Mouse (Mus musculus) C2C12 (cell line): ENCODE data around the gene Gse1.

Experiments used
- CEBPB ChIP-seq: IDR thresholded peaks from one replicate; pipeline ENCODE4 v1.6.1; 2011; ENCODE audit warnings: low read depth, mild to moderate bottlenecking, control low read depth, moderate library complexity
- CTCF ChIP-seq: IDR thresholded peaks from one replicate; pipeline ENCODE4 v1.5.1; 2011; ENCODE audit not compliant: control insufficient read depth, insufficient read depth, insufficient read length
- FOSL1 ChIP-seq: IDR thresholded peaks from one replicate; pipeline ENCODE4 v1.8.0; 2011; ENCODE audit warnings: mild to moderate bottlenecking, low read length; ENCODE audit not compliant: poor library complexity, insufficient read depth, severe bottlenecking
- MAX ChIP-seq: IDR thresholded peaks from one replicate; pipeline ENCODE4 v1.6.1; 2011; ENCODE audit warnings: mild to moderate bottlenecking, control low read depth
- MYOD1 ChIP-seq: IDR thresholded peaks from one replicate; pipeline ENCODE4 v1.6.1; 2011; ENCODE audit warnings: low read depth; ENCODE audit not compliant: control insufficient read depth, insufficient read length
- MYOG ChIP-seq: IDR thresholded peaks from one replicate; pipeline ENCODE4 v1.6.1; 2011; ENCODE audit not compliant: control insufficient read depth, insufficient read length; ENCODE audit errors: extremely low read depth
- USF1 ChIP-seq: IDR thresholded peaks from one replicate; pipeline ENCODE4 v1.6.1; 2011; ENCODE audit warnings: low read depth, mild to moderate bottlenecking, control low read depth, moderate library complexity

DNA sequence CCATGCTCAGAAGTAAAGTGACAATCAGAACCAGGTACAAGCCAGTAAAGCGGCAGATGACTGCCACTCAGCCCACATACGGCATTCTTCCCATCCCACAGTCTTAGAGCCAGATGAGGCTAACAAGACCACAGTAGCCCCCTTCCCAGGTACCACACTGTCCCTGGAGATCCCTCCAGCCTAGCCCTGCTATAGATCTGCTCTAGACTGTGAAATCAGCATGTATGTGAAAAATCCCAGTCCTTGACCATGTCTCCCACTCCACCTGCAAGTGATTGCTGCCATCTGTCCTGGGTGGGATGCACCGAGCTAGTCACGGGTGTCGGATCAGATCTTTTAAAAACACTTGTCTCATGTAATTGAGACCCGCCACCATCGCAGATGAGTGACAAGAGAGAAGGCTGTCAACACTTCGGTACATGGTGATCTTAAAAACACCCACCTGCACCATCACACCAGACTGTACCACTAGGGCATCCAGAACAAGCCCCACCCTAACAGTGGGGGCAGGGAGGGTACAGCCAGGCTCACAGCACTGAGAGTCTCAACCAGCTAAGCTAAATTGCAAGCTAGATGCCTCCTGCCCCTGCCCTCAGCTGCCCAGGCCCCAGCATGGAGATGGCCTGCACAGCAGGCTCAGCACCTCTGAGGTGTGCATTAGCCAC is 352.2 kb downstream of the Gse1 start:
- no peak for TF ChIP-seq CTCF
- TF ChIP-seq MAX = no peak
- TF ChIP-seq MYOD1 = no peak
- TF ChIP-seq MYOG = no peak
- TF ChIP-seq FOSL1 = no peak
- no peak for TF ChIP-seq USF1
- no peak for TF ChIP-seq CEBPB
